Mouse (Mus musculus): ENCODE results near the gene Fam155a. TPM values are rescaled to one million over a fixed set of nuclear protein-coding genes. Genes with fewer than 3 reads are reported as not detected.

The Fam155a gene
- polyA plus RNA-seq, 1 experiment: not detected

DNA sequence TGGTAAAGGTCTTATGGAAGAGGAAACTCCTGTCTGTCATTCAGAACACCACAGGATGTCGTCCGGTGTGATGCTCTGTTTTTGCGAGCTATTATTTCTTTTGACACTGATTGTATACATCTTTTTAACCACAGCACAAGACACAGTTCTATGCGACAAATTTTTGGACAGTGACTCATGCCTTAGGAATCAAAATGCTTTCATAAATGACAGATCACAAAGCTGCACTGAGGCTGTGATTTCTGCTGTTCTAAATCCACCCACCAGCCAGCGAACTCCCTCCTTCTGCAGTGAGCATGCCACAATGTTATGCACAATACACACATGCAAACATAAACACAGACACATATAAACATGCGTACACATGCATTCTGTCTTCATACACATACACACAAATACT is 224.5 kb downstream of the Fam155a start:
- Histone ChIP-seq H3K27me3 (ENCODE audit: control insufficient read depth) (no peaks in the 10 kb centered on the region), H3K36me3 (ENCODE audit: control insufficient read depth) (no peaks in the 10 kb centered on the region), H3K9me3 (ENCODE audit: control insufficient read depth, low read length) (0 out of 2 replicates have a peak, but pooled peaks cover 2% of the 10 kb centered on the region), H3K4me3 (replicated peaks) (no peak overlapping the region), H3K4me1 (ENCODE audit: control insufficient read depth) (no peaks in the 10 kb centered on the region)
- no peak for TF ChIP-seq TAL1 (IDR thresholded peaks at IDR 0.05; ENCODE audit: low read length)
- no peak for TF ChIP-seq GATA1 (IDR thresholded peaks at IDR 0.05; ENCODE audit: low read length)

DNA sequence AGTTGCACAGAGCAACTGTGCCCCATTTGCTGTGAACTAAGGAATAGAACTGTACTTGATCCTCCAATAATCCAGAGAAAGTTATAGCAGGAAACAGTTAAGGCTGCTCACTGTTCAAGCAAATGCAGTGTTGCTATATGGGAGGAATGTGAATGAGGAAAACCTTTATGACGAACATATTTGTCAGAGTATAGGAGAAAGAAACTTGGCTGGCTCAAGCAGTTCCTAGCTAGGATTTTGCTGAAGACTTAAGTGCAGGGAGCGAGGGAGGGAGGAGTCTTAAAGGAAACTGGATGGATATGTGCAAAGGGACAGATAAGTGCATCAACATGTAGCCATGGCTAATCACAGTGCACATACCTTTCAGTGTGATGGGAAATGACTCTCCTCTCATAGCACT is 225.3 kb downstream of the Fam155a start:
- no peaks in the 10 kb centered on the region for H3K4me1 ChIP-seq (ENCODE audit: control insufficient read depth)
- TF ChIP-seq GATA1 (IDR thresholded peaks at IDR 0.05; ENCODE audit: low read length) (no peak), TAL1 (IDR thresholded peaks at IDR 0.05; ENCODE audit: low read length) (no peak)

DNA sequence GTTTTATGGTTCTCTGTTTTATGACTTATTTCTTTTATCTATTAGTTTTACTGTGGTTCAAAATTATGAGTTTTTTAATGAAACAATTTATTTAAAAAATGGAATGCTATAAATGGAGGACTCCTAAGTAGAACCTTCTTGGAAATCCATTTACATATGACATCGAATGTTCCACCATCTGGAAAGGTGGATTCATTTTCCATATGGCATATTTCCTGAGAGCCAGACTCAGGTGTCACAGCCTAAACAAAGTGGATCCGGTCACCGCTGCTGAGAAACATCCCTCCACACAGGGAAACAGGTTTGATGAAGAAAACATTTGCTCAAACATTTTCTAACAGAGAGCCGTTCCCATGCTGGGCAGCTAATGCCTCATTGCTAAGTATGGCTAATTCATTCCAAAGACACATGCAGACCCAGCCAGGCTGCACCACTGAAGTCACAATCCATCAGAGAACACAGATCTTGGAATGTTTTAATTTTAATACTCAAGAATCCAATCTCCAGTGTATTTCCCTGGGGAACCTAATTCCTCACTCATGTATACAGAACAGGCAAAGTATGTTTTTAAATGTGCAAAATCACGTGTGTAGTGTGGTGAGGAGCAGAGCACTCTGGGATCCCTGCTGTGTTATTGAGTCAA is 235.1 kb downstream of the Fam155a start:
- H3K36me3 ChIP-seq (ENCODE audit: control insufficient read depth): no peaks in the 10 kb centered on the region
- TF ChIP-seq TAL1 (IDR thresholded peaks at IDR 0.05; ENCODE audit: low read length) (no peak), GATA1 (IDR thresholded peaks at IDR 0.05; ENCODE audit: low read length) (no peak)
- peaks cover 4% of the 10 kb centered on the region; the same call in 1 of the 2 replicates for H3K9me3 ChIP-seq (ENCODE audit: control insufficient read depth, low read length)
- H3K27me3 ChIP-seq (ENCODE audit: control insufficient read depth): no peaks in the 10 kb centered on the region
- no peak overlapping the region for H3K4me3 ChIP-seq (replicated peaks)
- H3K4me1 ChIP-seq (ENCODE audit: control insufficient read depth): no peaks in the 10 kb centered on the region

More for the DNA sequence above, 225.3 kb downstream of the Fam155a start:
- H3K36me3 ChIP-seq (ENCODE audit: control insufficient read depth): no peaks in the 10 kb centered on the region
- H3K9me3 ChIP-seq (ENCODE audit: control insufficient read depth, low read length): 0 out of 2 replicates have a peak, but pooled peaks cover 2% of the 10 kb centered on the region
- H3K27me3 ChIP-seq (ENCODE audit: control insufficient read depth): no peaks in the 10 kb centered on the region
- no peak overlapping the region for H3K4me3 ChIP-seq (replicated peaks)

DNA sequence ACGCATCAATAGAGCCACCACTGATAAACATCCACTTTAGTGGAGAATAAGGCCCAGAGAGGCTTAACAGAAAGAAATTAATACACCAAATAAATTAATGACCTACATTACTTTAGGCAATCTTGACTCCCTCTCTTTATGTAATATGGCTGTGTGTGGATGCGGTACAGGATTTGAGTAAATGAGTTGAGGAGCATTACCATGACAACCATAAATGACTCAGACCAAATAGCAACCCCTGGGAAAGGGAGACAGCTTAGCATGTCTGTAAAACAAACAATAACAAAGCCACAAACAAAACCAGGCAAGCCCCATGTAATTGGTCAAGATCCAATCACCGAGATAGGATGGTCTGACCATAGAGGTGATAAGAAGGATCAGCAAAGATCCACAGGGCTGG is 244.4 kb downstream of the Fam155a start:
- TF ChIP-seq GATA1 (IDR thresholded peaks at IDR 0.05; ENCODE audit: low read length) (no peak), TAL1 (IDR thresholded peaks at IDR 0.05; ENCODE audit: low read length) (no peak)
- no peak overlapping the region for H3K4me3 ChIP-seq (replicated peaks)
- no peaks in the 10 kb centered on the region for H3K27me3 ChIP-seq (ENCODE audit: control insufficient read depth)
- H3K4me1 ChIP-seq (ENCODE audit: control insufficient read depth): no peaks in the 10 kb centered on the region
- no peaks in the 10 kb centered on the region for H3K36me3 ChIP-seq (ENCODE audit: control insufficient read depth)
- no peaks in the 10 kb centered on the region; the same call in 1 of the 2 replicates for H3K9me3 ChIP-seq (ENCODE audit: control insufficient read depth, low read length)

DNA sequence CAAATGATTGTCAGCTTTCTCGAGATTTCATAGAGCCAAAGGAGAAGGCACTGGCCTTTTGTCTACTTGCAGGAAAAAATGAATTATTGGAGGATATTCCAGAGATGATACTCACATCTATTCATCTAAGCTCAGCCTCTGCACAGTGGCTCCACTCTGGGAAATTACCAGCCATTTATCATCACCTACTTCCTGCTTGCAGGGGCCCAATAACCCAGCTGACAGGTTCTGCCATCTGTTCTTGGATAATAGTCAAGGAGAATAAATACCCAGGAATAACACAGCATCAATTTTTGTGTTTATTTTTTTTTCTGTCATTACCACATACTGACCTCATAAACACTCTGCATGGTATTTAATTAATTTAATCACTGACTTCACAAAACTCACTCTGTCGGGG is 249.4 kb downstream of the Fam155a start:
- H3K4me1 ChIP-seq (ENCODE audit: control insufficient read depth): no peaks in the 10 kb centered on the region
- H3K27me3 ChIP-seq (ENCODE audit: control insufficient read depth): no peaks in the 10 kb centered on the region
- no peak overlapping the region for H3K4me3 ChIP-seq (replicated peaks)
- H3K36me3 ChIP-seq (ENCODE audit: control insufficient read depth): no peaks in the 10 kb centered on the region
- peaks cover 2% of the 10 kb centered on the region; the same call in 1 of the 2 replicates for H3K9me3 ChIP-seq (ENCODE audit: control insufficient read depth, low read length)
- no peak for TF ChIP-seq TAL1 (IDR thresholded peaks at IDR 0.05; ENCODE audit: low read length)
- TF ChIP-seq GATA1 (IDR thresholded peaks at IDR 0.05; ENCODE audit: low read length): no peak

DNA sequence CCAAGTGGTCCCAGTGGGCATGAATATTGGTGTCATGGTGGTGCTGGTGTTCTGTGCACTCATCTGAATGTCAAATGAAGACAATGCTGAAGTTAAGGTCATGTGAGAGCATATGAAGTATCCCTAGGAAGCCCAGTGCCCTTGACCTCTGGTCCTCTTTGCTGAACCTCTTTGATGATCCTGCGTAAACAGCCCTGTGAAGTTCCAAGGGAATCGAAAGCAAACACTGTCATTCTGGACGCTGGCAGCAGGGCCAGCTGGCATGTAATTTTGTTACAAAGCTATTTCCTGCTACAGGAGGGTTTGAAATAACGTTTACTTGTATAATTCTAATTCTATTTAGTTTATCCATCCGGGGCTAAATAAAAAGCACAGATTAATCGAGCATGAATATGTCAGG is 270.2 kb downstream of the Fam155a start:
- H3K27me3 ChIP-seq (ENCODE audit: control insufficient read depth): no peaks in the 10 kb centered on the region
- TF ChIP-seq GATA1 (IDR thresholded peaks at IDR 0.05; ENCODE audit: low read length) (no peak), TAL1 (IDR thresholded peaks at IDR 0.05; ENCODE audit: low read length) (no peak)

DNA sequence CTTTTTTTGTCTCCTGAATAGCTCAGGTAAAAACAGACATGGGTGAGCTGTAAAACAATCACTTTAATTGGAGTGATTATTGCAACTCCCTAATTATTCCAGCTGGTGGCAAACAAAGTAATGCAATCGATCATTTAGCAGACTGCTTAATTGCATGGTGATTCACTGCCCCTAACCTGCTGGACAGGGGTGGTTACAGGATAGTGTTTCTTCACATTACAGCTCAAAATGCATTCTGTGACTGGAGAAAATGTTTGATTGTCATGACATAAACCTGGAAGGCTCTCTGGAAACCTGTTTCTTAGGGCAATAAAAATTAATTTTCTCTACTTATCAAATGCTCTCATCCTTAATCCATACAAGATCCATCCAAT is 276.7 kb downstream of the Fam155a start:
- Histone ChIP-seq H3K4me1 (ENCODE audit: control insufficient read depth) (no peaks in the 10 kb centered on the region), H3K36me3 (ENCODE audit: control insufficient read depth) (no peaks in the 10 kb centered on the region), H3K27me3 (ENCODE audit: control insufficient read depth) (no peaks in the 10 kb centered on the region), H3K4me3 (replicated peaks) (no peak overlapping the region), H3K9me3 (ENCODE audit: control insufficient read depth, low read length) (no peaks in the 10 kb centered on the region)
- TF ChIP-seq GATA1 (IDR thresholded peaks at IDR 0.05; ENCODE audit: low read length) (no peak), TAL1 (IDR thresholded peaks at IDR 0.05; ENCODE audit: low read length) (no peak)

More for the DNA sequence above, 270.2 kb downstream of the Fam155a start:
- Histone ChIP-seq H3K4me1 (ENCODE audit: control insufficient read depth) (no peaks in the 10 kb centered on the region), H3K9me3 (ENCODE audit: control insufficient read depth, low read length) (peaks cover 4% of the 10 kb centered on the region; the same call in 1 of the 2 replicates), H3K36me3 (ENCODE audit: control insufficient read depth) (no peaks in the 10 kb centered on the region), H3K4me3 (replicated peaks) (no peak overlapping the region)

DNA sequence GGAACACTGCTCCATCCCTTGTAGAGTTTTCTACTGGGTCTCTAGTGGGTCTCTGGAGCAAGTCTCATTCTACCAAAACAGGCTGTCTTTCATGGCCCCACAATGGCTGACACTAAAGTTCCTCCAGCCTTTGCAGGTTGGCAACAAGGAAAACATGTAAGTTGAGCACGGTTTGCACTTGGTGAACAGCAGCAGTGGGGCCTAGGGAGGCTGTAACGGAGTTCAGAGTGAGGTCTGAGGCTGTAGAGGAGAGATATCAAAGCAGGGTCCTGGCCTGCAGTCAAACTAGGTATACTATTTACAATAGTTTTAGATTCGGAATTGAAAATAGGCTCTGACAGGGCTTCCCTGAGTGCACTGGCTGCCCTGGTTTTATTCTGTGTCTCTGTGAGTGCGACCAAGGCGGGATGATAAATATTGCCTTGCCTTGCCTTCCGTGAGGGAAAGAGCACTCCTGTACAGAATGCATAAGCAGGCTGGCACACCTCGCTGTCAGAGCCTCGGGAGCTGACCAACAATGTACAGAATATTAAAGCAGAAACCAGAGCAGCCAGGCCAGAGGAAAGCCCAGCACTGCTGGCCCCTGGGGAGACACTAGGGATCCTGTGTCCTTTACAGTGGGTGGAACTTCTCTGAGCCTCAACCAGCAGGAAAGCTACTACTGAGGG is 277.3 kb downstream of the Fam155a start:
- Histone ChIP-seq H3K9me3 (ENCODE audit: control insufficient read depth, low read length) (no peaks in the 10 kb centered on the region), H3K4me1 (ENCODE audit: control insufficient read depth) (no peaks in the 10 kb centered on the region), H3K36me3 (ENCODE audit: control insufficient read depth) (no peaks in the 10 kb centered on the region), H3K27me3 (ENCODE audit: control insufficient read depth) (no peaks in the 10 kb centered on the region), H3K4me3 (replicated peaks) (no peak overlapping the region)
- no peak for TF ChIP-seq GATA1 (IDR thresholded peaks at IDR 0.05; ENCODE audit: low read length)
- TF ChIP-seq TAL1 (IDR thresholded peaks at IDR 0.05; ENCODE audit: low read length): no peak

DNA sequence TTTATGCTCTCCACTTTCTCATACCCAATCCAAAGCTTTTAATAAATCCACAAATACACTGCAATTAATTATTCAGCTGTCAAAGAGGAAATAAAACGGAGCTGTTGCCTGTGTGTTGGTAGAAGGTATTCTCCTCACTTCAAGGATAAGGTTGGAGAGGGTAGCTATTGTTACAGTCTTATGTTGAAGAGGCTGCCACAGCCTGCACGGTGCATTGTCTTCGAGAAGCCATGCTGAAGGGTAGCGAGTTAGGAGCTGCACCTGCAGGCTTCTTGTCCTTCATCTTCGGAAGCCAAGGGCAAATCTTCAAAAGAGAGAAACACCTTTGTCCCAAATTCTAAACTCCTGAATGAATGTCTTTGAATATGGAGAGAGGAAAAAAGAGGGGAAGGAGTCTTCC is 288.4 kb downstream of the Fam155a start:
- H3K9me3 ChIP-seq (ENCODE audit: control insufficient read depth, low read length): no peaks in the 10 kb centered on the region
- no peaks in the 10 kb centered on the region for H3K27me3 ChIP-seq (ENCODE audit: control insufficient read depth)
- no peak overlapping the region for H3K4me3 ChIP-seq (replicated peaks)
- H3K4me1 ChIP-seq (ENCODE audit: control insufficient read depth): no peaks in the 10 kb centered on the region
- H3K36me3 ChIP-seq (ENCODE audit: control insufficient read depth): no peaks in the 10 kb centered on the region
- no peak for TF ChIP-seq TAL1 (IDR thresholded peaks at IDR 0.05; ENCODE audit: low read length)
- TF ChIP-seq GATA1 (IDR thresholded peaks at IDR 0.05; ENCODE audit: low read length): no peak
